Mouse (Mus musculus) spleen, adult 2 months (tissue): ENCODE measurements around the gene H2-Q6.
"Not testable (repeated sequence)": the region's sequence is repeated elsewhere in the genome, so short reads cannot be mapped to it uniquely, and the experiment has no call there.

Experiments
- CTCF ChIP-seq: fragments of 200-500 bp; IDR thresholded peaks from 2 replicates; pipeline ENCODE4 v1.5.1; 2011; ENCODE audit warnings: mild to moderate bottlenecking, inconsistent platforms; ENCODE audit not compliant: insufficient read depth, insufficient read length, insufficient replicate concordance; ENCODE audit errors: extremely low read depth
- POLR2A ChIP-seq: fragments of 200-500 bp; IDR thresholded peaks from 2 replicates; pipeline ENCODE4 v1.6.1; 2011; ENCODE audit warnings: low read depth, low read length, inconsistent platforms

DNA sequence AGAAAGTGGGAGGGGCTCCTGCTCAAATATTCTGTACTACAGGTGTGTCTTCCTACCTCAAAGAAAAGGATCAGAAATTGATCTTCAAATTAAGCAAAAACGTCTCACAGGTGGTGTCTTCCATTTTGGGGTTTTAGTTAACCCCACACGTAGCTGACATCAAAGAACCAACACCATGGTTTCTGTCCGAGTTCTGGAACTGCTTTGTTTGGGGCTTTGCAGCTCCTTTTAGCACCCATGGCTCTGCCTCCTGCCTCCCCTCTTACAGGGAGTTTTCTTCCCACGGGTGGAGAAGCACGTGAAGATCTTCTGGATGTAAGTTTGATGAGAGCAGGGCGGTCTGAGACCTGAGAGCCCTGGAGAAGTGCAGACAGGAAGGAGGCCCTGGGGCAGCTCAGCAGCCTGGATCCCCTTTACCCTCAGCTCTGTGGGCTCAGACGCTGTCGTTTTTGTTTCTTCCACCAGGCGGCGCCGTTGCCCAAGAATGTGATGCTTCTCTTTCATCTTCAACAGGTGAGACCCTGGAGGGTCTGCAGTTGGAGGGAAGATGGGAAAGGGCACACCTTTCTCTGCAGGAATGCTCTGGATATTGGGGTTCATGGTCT lies 4.3 kb upstream of the H2-Q6 start:
- TF ChIP-seq CTCF: peak; percentile 40; the same call in 1 of the 2 replicates
- TF ChIP-seq POLR2A: not testable (repeated sequence)
